In the genomic region with DNA sequence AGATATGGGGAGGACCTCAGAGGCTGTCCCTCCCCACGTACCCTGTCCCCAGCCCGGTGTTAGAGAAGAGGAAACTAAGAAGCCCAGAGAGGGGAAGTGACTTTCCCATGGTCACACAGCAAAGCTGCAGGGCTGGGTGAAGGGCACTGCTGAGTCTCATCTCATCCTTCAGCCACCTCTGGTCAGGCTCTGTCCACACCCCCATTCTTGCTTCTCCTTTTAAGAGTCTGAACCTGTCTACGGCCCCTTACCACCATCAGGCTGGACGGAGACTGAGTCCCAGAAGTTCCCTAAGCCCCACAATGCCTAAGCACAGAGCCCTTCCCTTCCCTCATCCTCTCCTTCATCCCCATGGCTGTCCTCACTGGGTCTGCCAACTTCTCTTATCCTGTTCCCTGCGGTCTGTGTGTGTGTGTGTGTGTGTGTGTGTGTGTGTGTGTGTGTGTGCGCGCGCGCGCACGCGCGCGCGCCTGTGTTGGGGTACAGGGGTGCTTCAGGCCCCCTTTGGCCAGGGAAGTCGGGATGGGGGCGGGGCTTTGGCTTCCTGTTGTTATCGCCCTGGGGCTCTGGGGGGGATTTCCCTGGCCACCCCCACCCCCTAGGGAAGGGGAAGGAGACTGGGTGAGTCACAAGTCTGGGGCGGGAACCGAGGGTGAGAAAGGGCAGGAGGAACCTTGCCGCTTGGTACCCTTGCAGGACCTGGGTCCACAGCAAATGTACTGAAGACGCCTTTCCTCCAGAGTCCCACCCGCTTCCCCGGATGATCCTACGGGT, we compare ENCODE assay signal across 9 mouse cellular contexts. TPM values are rescaled to one million over a fixed set of nuclear protein-coding genes. Genes with fewer than 3 reads are reported as not detected.
DNase-seq lines count a peak whose midpoint lies in the region; ATAC-seq and TF ChIP-seq lines count a peak whose summit lies in the region.
"Had no signal": no experiment of that assay in that cellular context is flagged by ENCODE, and none has a peak within 500 bp of the region (broad histone marks: within the 10 kb centered on the region; RNA-seq: fewer than 3 reads in every experiment).

No protein-coding gene starts in this region.

- no peaks in the 10 kb centered on the region for H3K27me3 ChIP-seq in CH12.LX (replicated peaks)
- H3K27me3 ChIP-seq in heart, embryonic 12.5 days (replicated peaks) = peaks cover 20% of the 10 kb centered on the region
- H3K27me3 ChIP-seq in midbrain, embryonic 13.5 days = 0 out of 2 replicates have a peak, but pooled peaks cover 4% of the 10 kb centered on the region
- H3K27me3 ChIP-seq in hindbrain, embryonic 13.5 days = no peaks in the 10 kb centered on the region
- H3K27me3 ChIP-seq in midbrain, embryonic 16.5 days (ENCODE audit: control insufficient read depth, insufficient read depth, low read depth, low read length) = no peaks in the 10 kb centered on the region

- H3K4me3 ChIP-seq in CH12.LX (replicated peaks in 1 of 3; ENCODE audit: low read depth in 2 of 3, low read length in 2 of 3, poor library complexity in 1 of 3) = peak overlapping the region; percentile 56 to 62 (median 61)
- H3K4me3 ChIP-seq in heart, embryonic 12.5 days = no peak overlapping the region
- no peak overlapping the region for H3K4me3 ChIP-seq in midbrain, embryonic 13.5 days (replicated peaks)
- no peak overlapping the region for H3K4me3 ChIP-seq in hindbrain, embryonic 13.5 days
- H3K4me3 ChIP-seq in midbrain, embryonic 16.5 days (ENCODE audit: low read depth, low read length) = no peak overlapping the region
- H3K4me3 ChIP-seq: embryonic facial prominence, embryonic 12.5 days had no signal

- TF ChIP-seq EP300 in CH12.LX (IDR thresholded peaks at IDR 0.05; ENCODE audit: low read length) = peak; percentile 77

- no peak for ATAC-seq in heart, embryonic 12.5 days (ENCODE audit: insufficient number of reproducible peaks, low FRiP score)
- peak; percentile 84 for ATAC-seq in megakaryocyte, adult 5-6 weeks (ENCODE audit: poor library complexity, severe bottlenecking)
- no peak for ATAC-seq in midbrain, embryonic 13.5 days
- ATAC-seq in hindbrain, embryonic 13.5 days (ENCODE audit: low FRiP score) = no peak
- ATAC-seq in midbrain, embryonic 16.5 days = no peak; the same call in 1 of the 2 replicates

- TF ChIP-seq POLR2A in CH12.LX (IDR thresholded peaks at IDR 0.05; ENCODE audit: low read depth, low read length) = peak; percentile 59

- TF ChIP-seq CTCF in CH12.LX (conservative IDR thresholded peaks at IDR 0.05 in 1 of 2, IDR thresholded peaks at IDR 0.05 in 1 of 2; ENCODE audit: low read depth in 2 of 2, low read length in 2 of 2) = no peak

- H3K9me3 ChIP-seq in CH12.LX (replicated peaks; ENCODE audit: low read length) = peaks cover under 1% of the 10 kb centered on the region
- no peaks in the 10 kb centered on the region for H3K9me3 ChIP-seq in heart, embryonic 12.5 days (replicated peaks)
- no peaks in the 10 kb centered on the region for H3K9me3 ChIP-seq in midbrain, embryonic 13.5 days
- no peaks in the 10 kb centered on the region for H3K9me3 ChIP-seq in hindbrain, embryonic 13.5 days
- no peaks in the 10 kb centered on the region for H3K9me3 ChIP-seq in midbrain, embryonic 16.5 days (replicated peaks; ENCODE audit: control insufficient read depth, low read length, poor library complexity, severe bottlenecking)
- H3K9me3 ChIP-seq: embryonic facial prominence, embryonic 12.5 days had no signal

- dilution Hi-C loops in CH12.LX (cut with MboI; ENCODE audit: extremely low pct_ligation_motif_present, extremely low pct_unique_long_range_greater_than_20kb, low sequenced_read_pairs) = no loop called here

- in situ Hi-C loops in CH12.LX (cut with MboI; ENCODE audit: low pct_ligation_motif_present, low pct_unique_long_range_greater_than_20kb, low sequenced_read_pairs) = no loop called here

- peak; percentile 86 for DNase-seq in CD4-positive helper T cell, adult 2 months (ENCODE audit: low read depth, low spot score)
- DNase-seq in CH12.LX (ENCODE audit: extremely low read depth) = peak; percentile 91
- no peak for DNase-seq in ovary, adult 18-20 months (ENCODE audit: low spot score)

- H3K27ac ChIP-seq in CH12.LX (ENCODE audit: insufficient read depth, low read depth) = peak overlapping the region; percentile 98
- H3K27ac ChIP-seq in heart, embryonic 12.5 days (ENCODE audit: poor library complexity, severe bottlenecking) = no peak overlapping the region
- no peak overlapping the region for H3K27ac ChIP-seq in midbrain, embryonic 13.5 days
- no peak overlapping the region for H3K27ac ChIP-seq in hindbrain, embryonic 13.5 days
- no peak overlapping the region for H3K27ac ChIP-seq in midbrain, embryonic 16.5 days (ENCODE audit: low read length)
- H3K27ac ChIP-seq: embryonic facial prominence, embryonic 12.5 days had no signal

- H3K4me2 ChIP-seq in CH12.LX (ENCODE audit: insufficient read depth, low read depth, poor library complexity, severe bottlenecking) = peak overlapping the region; percentile 90
- 0 out of 2 replicates have a peak overlapping the region, but pooled peaks have one; percentile 23 for H3K4me2 ChIP-seq in heart, embryonic 12.5 days
- no peak overlapping the region for H3K4me2 ChIP-seq in midbrain, embryonic 13.5 days (replicated peaks)
- H3K4me2 ChIP-seq in hindbrain, embryonic 13.5 days = no peak overlapping the region
- H3K4me2 ChIP-seq in midbrain, embryonic 16.5 days (ENCODE audit: low read length) = no peak overlapping the region
- H3K4me2 ChIP-seq: embryonic facial prominence, embryonic 12.5 days had no signal

- 61% methylated on average over 25 of the region's 25 CpGs for WGBS in heart, embryonic 12.5 days
- 73% methylated on average over 13 of the region's 25 CpGs for WGBS in midbrain, embryonic 13.5 days
- WGBS in hindbrain, embryonic 13.5 days = 79% methylated on average over 21 of the region's 25 CpGs
- WGBS in midbrain, embryonic 16.5 days = 75% methylated on average over 15 of the region's 25 CpGs

- peaks cover 52% of the 10 kb centered on the region for H3K79me2 ChIP-seq in CH12.LX (replicated peaks; ENCODE audit: control insufficient read depth, extremely low read depth, insufficient read depth, poor library complexity, severe bottlenecking)

- TF ChIP-seq RAD21 in CH12.LX (IDR thresholded peaks at IDR 0.05; ENCODE audit: low read depth, low read length) = no peak; the same call in 1 of the 2 replicates

- H3K4me1 ChIP-seq in CH12.LX (ENCODE audit: control insufficient read depth in 1 of 2, insufficient read depth in 2 of 2) = peaks cover 27 to 71% of the 10 kb centered on the region in 2 experiments
- H3K4me1 ChIP-seq in heart, embryonic 12.5 days (replicated peaks) = 0 out of 2 replicates have a peak, but pooled peaks cover 12% of the 10 kb centered on the region
- H3K4me1 ChIP-seq in midbrain, embryonic 13.5 days (replicated peaks) = no peaks in the 10 kb centered on the region; the same call in 1 of the 2 replicates
- H3K4me1 ChIP-seq in hindbrain, embryonic 13.5 days (replicated peaks) = no peaks in the 10 kb centered on the region
- H3K4me1 ChIP-seq in midbrain, embryonic 16.5 days (ENCODE audit: control insufficient read depth, insufficient read depth, low read length) = no peaks in the 10 kb centered on the region
- H3K4me1 ChIP-seq: embryonic facial prominence, embryonic 12.5 days had no signal

- H3K9ac ChIP-seq in CH12.LX (ENCODE audit: insufficient read depth, low read depth) = peak overlapping the region; percentile 90
- H3K9ac ChIP-seq in heart, embryonic 12.5 days = no peak overlapping the region
- H3K9ac ChIP-seq in midbrain, embryonic 13.5 days (replicated peaks) = no peak overlapping the region
- no peak overlapping the region for H3K9ac ChIP-seq in hindbrain, embryonic 13.5 days
- no peak overlapping the region for H3K9ac ChIP-seq in midbrain, embryonic 16.5 days (ENCODE audit: low read depth, low read length)
- H3K9ac ChIP-seq: embryonic facial prominence, embryonic 12.5 days had no signal

- H3K36me3 ChIP-seq in CH12.LX (replicated peaks in 1 of 2; ENCODE audit: control insufficient read depth in 1 of 2, insufficient read depth in 1 of 2, low read length in 1 of 2) = peaks cover 54 to 81% of the 10 kb centered on the region in 2 experiments
- no peaks in the 10 kb centered on the region for H3K36me3 ChIP-seq in heart, embryonic 12.5 days
- H3K36me3 ChIP-seq in midbrain, embryonic 13.5 days = peaks cover 3% of the 10 kb centered on the region
- H3K36me3 ChIP-seq in hindbrain, embryonic 13.5 days = peaks cover 4% of the 10 kb centered on the region
- H3K36me3 ChIP-seq in midbrain, embryonic 16.5 days (ENCODE audit: control insufficient read depth, insufficient read depth, low read length) = peaks cover 3% of the 10 kb centered on the region; the same call in 1 of the 2 replicates
- H3K36me3 ChIP-seq: embryonic facial prominence, embryonic 12.5 days had no signal

RNA-seq across cellular contexts. Expression of gene Zfp574, which starts 47.9 kb away (rescaled TPM):
- 11.2 and 11.8 TPM in 2 replicates for total RNA-seq in CH12.LX (2012; rRNA removed)
- total RNA-seq in CH12.LX (2014; rRNA removed) = 2.8 and 3.4 TPM in 2 replicates
- 11.9 and 13.3 TPM in 2 replicates for polyA plus RNA-seq in CH12.LX (2012; ENCODE audit: insufficient read length, low read depth)
- polyA plus RNA-seq in heart, embryonic 12.5 days (2016; fragmentation: Nextera tagmentation; extraction: Ambion mirVana) = 24.4 and 24.5 TPM in 2 replicates
- total RNA-seq in megakaryocyte, adult 5-6 weeks (2015) = 6.7 and 6.8 TPM in 2 replicates
- total RNA-seq in megakaryocyte, adult 5-6 weeks (2017) = 6.8 and 7.2 TPM in 2 replicates
- 36.1 and 36.4 TPM in 2 replicates for polyA plus RNA-seq in midbrain, embryonic 13.5 days (2015; fragmentation: Nextera tagmentation; extraction: Ambion mirVana)
- 33.8 and 34.0 TPM in 2 replicates for polyA plus RNA-seq in hindbrain, embryonic 13.5 days (2015; fragmentation: Nextera tagmentation; extraction: Ambion mirVana)
- polyA plus RNA-seq in midbrain, embryonic 16.5 days (2015; fragmentation: Nextera tagmentation; extraction: Ambion mirVana) = 33.7 and 34.2 TPM in 2 replicates

RNA-seq across cellular contexts. Expression of gene Grik5, which starts 48.1 kb away (rescaled TPM):
- total RNA-seq in CH12.LX (2012; rRNA removed) = 0.88 and 2.1 TPM in 2 replicates
- total RNA-seq in CH12.LX (2014; rRNA removed) = 0.80 and 1.0 TPM in 2 replicates
- 1.5 and 2.0 TPM in 2 replicates for polyA plus RNA-seq in CH12.LX (2012; ENCODE audit: insufficient read length, low read depth)
- 7.7 and 7.9 TPM in 2 replicates for polyA plus RNA-seq in heart, embryonic 12.5 days (2016; fragmentation: Nextera tagmentation; extraction: Ambion mirVana)
- 1.1 and 1.6 TPM in 2 replicates for total RNA-seq in megakaryocyte, adult 5-6 weeks (2015)
- 2.0 and 2.6 TPM in 2 replicates for total RNA-seq in megakaryocyte, adult 5-6 weeks (2017)
- 14.0 and 19.4 TPM in 2 replicates for polyA plus RNA-seq in midbrain, embryonic 13.5 days (2015; fragmentation: Nextera tagmentation; extraction: Ambion mirVana)
- 16.1 and 18.0 TPM in 2 replicates for polyA plus RNA-seq in hindbrain, embryonic 13.5 days (2015; fragmentation: Nextera tagmentation; extraction: Ambion mirVana)
- 14.2 and 15.5 TPM in 2 replicates for polyA plus RNA-seq in midbrain, embryonic 16.5 days (2015; fragmentation: Nextera tagmentation; extraction: Ambion mirVana)

RNA-seq across cellular contexts. Expression of gene Pou2f2, which starts 59.3 kb away (rescaled TPM):
- 28.2 and 46.1 TPM in 2 replicates for total RNA-seq in CH12.LX (2012; rRNA removed)
- total RNA-seq in CH12.LX (2014; rRNA removed) = 7.3 and 8.9 TPM in 2 replicates
- polyA plus RNA-seq in CH12.LX (2012; ENCODE audit: insufficient read length, low read depth) = 72.1 and 102 TPM in 2 replicates
- polyA plus RNA-seq in heart, embryonic 12.5 days (2016; fragmentation: Nextera tagmentation; extraction: Ambion mirVana) = 0.54 and 0.81 TPM in 2 replicates
- 30.1 and 31.6 TPM in 2 replicates for total RNA-seq in megakaryocyte, adult 5-6 weeks (2015)
- total RNA-seq in megakaryocyte, adult 5-6 weeks (2017) = 5.2 and 6.1 TPM in 2 replicates
- polyA plus RNA-seq in midbrain, embryonic 13.5 days (2015; fragmentation: Nextera tagmentation; extraction: Ambion mirVana) = 56.2 and 62.0 TPM in 2 replicates
- polyA plus RNA-seq in hindbrain, embryonic 13.5 days (2015; fragmentation: Nextera tagmentation; extraction: Ambion mirVana) = 33.2 and 39.7 TPM in 2 replicates
- polyA plus RNA-seq in midbrain, embryonic 16.5 days (2015; fragmentation: Nextera tagmentation; extraction: Ambion mirVana) = 42.9 and 56.4 TPM in 2 replicates

Comparison
In these comparisons a context has a peak if more than half of its experiments do, and no peak if none do; other contexts are left out.
1. H3K4me2 ChIP-seq: peak in CH12.LX (single experiment) and heart, embryonic 12.5 days (single experiment); none in midbrain, embryonic 13.5 days (single experiment), hindbrain, embryonic 13.5 days (single experiment) and midbrain, embryonic 16.5 days (single experiment).
2. H3K4me3 ChIP-seq: peak in CH12.LX (3 of 3); none in heart, embryonic 12.5 days (single experiment), midbrain, embryonic 13.5 days (single experiment), hindbrain, embryonic 13.5 days (single experiment) and midbrain, embryonic 16.5 days (single experiment).
3. RNA of gene Pou2f2, which starts 59.3 kb away (polyA plus RNA-seq): 72.1 to 102 TPM in CH12.LX, 56.2 to 62.0 TPM in midbrain, embryonic 13.5 days, 42.9 to 56.4 TPM in midbrain, embryonic 16.5 days and 33.2 to 39.7 TPM in hindbrain, embryonic 13.5 days; 0.54 to 0.81 TPM in heart, embryonic 12.5 days; every median in the first group is over 10 times any median in the second.